Mouse (Mus musculus) left cerebral cortex, postnatal 36 days (tissue): ENCODE measurements at regions not wholly inside any gene's neighbourhood (a gene's known extent, or its start where the extent isn't known, plus 50 kb on each side); places are given as distances from the start of the nearest gene placed in this dataset.
A peak's percentile ranks its signal among the peaks of the same experiment; 100 is the strongest.

Experiments
- DNase-seq, 2 experiments: peaks; one replicate each; pipeline ENCODE4 v3.0.0; 2021 to 2022; ENCODE audit warnings: low spot score in 2 of 2, mixed read lengths in 1 of 2
- intact Hi-C: fragments of 180-260 bp; cut with DNase I; formaldehyde crosslinking; loops from one replicate; pipeline ENCODE4 v1.15.1; 2025

- intact Hi-C loops, result no loop called here
- DNase-seq, result no peak
These were observed 272.9 kb downstream of the Cox7c start for GRCm38 (mm10) chr13:85773848-85774247.

GRCm38 (mm10) chr13:85771027-85771681 lies 275.6 kb downstream of the Cox7c start:
- intact Hi-C loops, result no loop called here
- DNase-seq, result no peak

- intact Hi-C loops, result no loop called here
- DNase-seq, result peak in 1 of 2 experiments; percentile 4
These were observed 276.2 kb downstream of the Cox7c start for GRCm38 (mm10) chr13:85770538-85770937.

- intact Hi-C loops, result no loop called here
- DNase-seq, result no peak
These were observed 278.2 kb downstream of the Cox7c start for GRCm38 (mm10) chr13:85768520-85768919.

GRCm38 (mm10) chr13:85724616-85725015 lies 322.1 kb downstream of the Cox7c start:
- no peak for DNase-seq
- intact Hi-C loops, result no loop called here

- intact Hi-C loops, result no loop called here
- DNase-seq, result no peak
These were observed 322.6 kb downstream of the Cox7c start for GRCm38 (mm10) chr13:85724105-85724504.

- no peak for DNase-seq
- intact Hi-C loops, result no loop called here
These were observed 326.4 kb downstream of the Cox7c start for GRCm38 (mm10) chr13:85720314-85720713.

- no peak for DNase-seq
- intact Hi-C loops, result no loop called here
These were observed 330.7 kb downstream of the Cox7c start for GRCm38 (mm10) chr13:85715883-85716498.

GRCm38 (mm10) chr13:85692374-85692773 lies 354.3 kb downstream of the Cox7c start:
- intact Hi-C loops, result no loop called here
- DNase-seq, result no peak
